Mouse (Mus musculus) limb, embryonic 14.5 days (tissue): ENCODE data around the gene Syngr4. TPM values are rescaled to one million over a fixed set of nuclear protein-coding genes. Genes with fewer than 3 reads are reported as not detected.

ENCODE experiments used
- ATAC-seq: fragments of 200-750 bp; cut with Nextera tagmentation; 2 replicates; pipeline ENCODE4 v1.8.0; 2017; ENCODE audit warnings: low read depth, moderate number of reproducible peaks, moderate TSS enrichment; ENCODE audit not compliant: low FRiP score
- DNase-seq: peaks from one replicate; pipeline ENCODE4 v3.0.0-alpha.2; 2015; ENCODE audit warnings: low spot score
- H3K27ac ChIP-seq: fragments of 300-500 bp; sonication (generic); replicated peaks from 2 replicates; pipeline ENCODE4 v1.5.1; 2014; ENCODE audit warnings: low read depth, mild to moderate bottlenecking, low read length, moderate library complexity, mixed read lengths
- H3K27me3 ChIP-seq: fragments of 300-500 bp; sonication (generic); 2 replicates; pipeline ENCODE4 v1.6.1; 2014; ENCODE audit warnings: low read length, mixed read lengths; ENCODE audit not compliant: control insufficient read depth, insufficient read depth
- H3K36me3 ChIP-seq: fragments of 300-500 bp; sonication (generic); 2 replicates; pipeline ENCODE4 v1.6.1; 2014; ENCODE audit warnings: mild to moderate bottlenecking, low read length, moderate library complexity, mixed read lengths; ENCODE audit not compliant: control insufficient read depth, insufficient read depth
- H3K4me1 ChIP-seq: fragments of 300-500 bp; sonication (generic); 2 replicates; pipeline ENCODE4 v1.6.1; 2014; ENCODE audit warnings: antibody characterized with exemption, low read length, mixed read lengths; ENCODE audit not compliant: control insufficient read depth, insufficient read depth
- H3K4me2 ChIP-seq: fragments of 300-500 bp; sonication (generic); replicated peaks from 2 replicates; pipeline ENCODE4 v1.6.1; 2014; ENCODE audit warnings: low read depth, mild to moderate bottlenecking, low read length, moderate library complexity; ENCODE audit not compliant: severe bottlenecking
- H3K4me3 ChIP-seq: fragments of 300-500 bp; sonication (generic); replicated peaks from 2 replicates; pipeline ENCODE4 v1.5.1; 2014; ENCODE audit warnings: low read length
- H3K9ac ChIP-seq: fragments of 300-500 bp; sonication (generic); 2 replicates; pipeline ENCODE4 v1.6.1; 2014; ENCODE audit warnings: mild to moderate bottlenecking, low read depth, low read length, moderate library complexity; ENCODE audit not compliant: severe bottlenecking
- H3K9me3 ChIP-seq: fragments of 300-500 bp; sonication (generic); 2 replicates; pipeline ENCODE4 v1.6.1; 2016; ENCODE audit warnings: low read length; ENCODE audit not compliant: control insufficient read depth
- POLR2A ChIP-seq: fragments of 200-500 bp; IDR thresholded peaks from 2 replicates; pipeline ENCODE4 v1.8.0; 2012; ENCODE audit warnings: inconsistent platforms, mild to moderate bottlenecking, moderate library complexity, borderline replicate concordance; ENCODE audit not compliant: insufficient read depth, insufficient read length; ENCODE audit errors: extremely low read depth
- WGBS: fragments of 180-500 bp; shearing (Covaris S2); extraction: QIAGEN DNeasy Blood & Tissue Kit; methylation state at CpG from one replicate; pipeline ENCODE4 v1.1.7; 2014; 5-methylcytosine and 5-hydroxymethylcytosine counted together
- polyA plus RNA-seq, 2 experiments: library from polyadenylated mRNA; depleted of rRNA in 1 of 2; stranded (reverse) in 1 of 2; unstranded in 1 of 2; fragments of >200 nt; fragmentation: Nextera tagmentation in 1 of 2; extraction: Ambion mirVana in 1 of 2; gene quantifications; 2 replicates each; pipeline versions ENCODE4 v1.2.1 to v1.2.3; 2012 to 2014

Syngr4 gene
- polyA plus RNA-seq, 2 experiments: 0.49 to 0.99 TPM

- Histone ChIP-seq H3K4me3 (no peak overlapping the region), H3K27me3 (peaks cover 9% of the 10 kb centered on the region; the same call in 1 of the 2 replicates), H3K27ac (no peak overlapping the region), H3K4me1 (no peaks in the 10 kb centered on the region), H3K36me3 (no peaks in the 10 kb centered on the region), H3K4me2 (no peak overlapping the region), H3K9ac (no peak overlapping the region), H3K9me3 (no peaks in the 10 kb centered on the region)
- no peak for TF ChIP-seq POLR2A
- no peak for DNase-seq
- no peak for ATAC-seq
- 92% methylated on average over 1 of the region's 1 CpGs for WGBS
These were observed 33.2 kb upstream of the Syngr4 start for GRCm38 (mm10) chr7:45929688-45930087.

- Histone ChIP-seq H3K9ac (no peak overlapping the region), H3K27me3 (peaks cover 9% of the 10 kb centered on the region; the same call in 1 of the 2 replicates), H3K36me3 (no peaks in the 10 kb centered on the region), H3K4me1 (peaks cover 6% of the 10 kb centered on the region; the same call in 1 of the 2 replicates), H3K9me3 (no peaks in the 10 kb centered on the region), H3K4me3 (no peak overlapping the region), H3K27ac (no peak overlapping the region), H3K4me2 (peak overlapping the region; percentile 23; the same call in 1 of the 2 replicates)
- no peak for ATAC-seq
- DNase-seq: no peak
- WGBS: 9% methylated on average over 17 of the region's 23 CpGs
- TF ChIP-seq POLR2A: no peak
These were observed 32.2 kb upstream of the Syngr4 start for GRCm38 (mm10) chr7:45928626-45929295.

- DNase-seq: no peak
- peak overlapping the region; percentile 90 for H3K27ac ChIP-seq
- TF ChIP-seq POLR2A: no peak
These were observed 27.9 kb upstream of the Syngr4 start for GRCm38 (mm10) chr7:45924429-45924816.

GRCm38 (mm10) chr7:45923762-45924428 is 27.4 kb upstream of the Syngr4 start, which contains the start of gene Ccdc114:
Ccdc114 (plus strand) TSS chr7:45924072.
- 0 out of 2 replicates have a peak, but pooled peaks cover 2% of the 10 kb centered on the region for H3K36me3 ChIP-seq
- H3K4me1 ChIP-seq: peaks cover 38% of the 10 kb centered on the region
- 8% methylated on average over 24 of the region's 24 CpGs for WGBS
- H3K4me3 ChIP-seq: peak within 1 kb of the TSS; percentile 41
- peak; percentile 42 for ATAC-seq
- H3K9me3 ChIP-seq: no peaks in the 10 kb centered on the region
- no peak for TF ChIP-seq POLR2A
- H3K27me3 ChIP-seq: peaks cover 4% of the 10 kb centered on the region; the same call in 1 of the 2 replicates
- peak within 1 kb of the TSS; percentile 34 for H3K9ac ChIP-seq
- H3K4me2 ChIP-seq: peak within 1 kb of the TSS; percentile 63
- peak; percentile 72 for DNase-seq
- peak within 1 kb of the TSS; percentile 90 for H3K27ac ChIP-seq

More at GRCm38 (mm10) chr7:45924429-45924816, 27.9 kb upstream of the Syngr4 start:
- H3K36me3 ChIP-seq: no peaks in the 10 kb centered on the region
- peak overlapping the region; percentile 41 for H3K4me3 ChIP-seq
- H3K4me2 ChIP-seq: peak overlapping the region; percentile 63
- H3K4me1 ChIP-seq: peaks cover 34% of the 10 kb centered on the region
- ATAC-seq: no peak
- no peaks in the 10 kb centered on the region for H3K9me3 ChIP-seq
- H3K9ac ChIP-seq: peak overlapping the region; percentile 34; the same call in 1 of the 2 replicates
- H3K27me3 ChIP-seq: peaks cover 9% of the 10 kb centered on the region; the same call in 1 of the 2 replicates
- 25% methylated on average over 14 of the region's 14 CpGs for WGBS

- H3K4me1 ChIP-seq: peaks cover 39% of the 10 kb centered on the region
- H3K4me2 ChIP-seq: peak overlapping the region; percentile 63
- H3K36me3 ChIP-seq: peaks cover 6% of the 10 kb centered on the region; the same call in 1 of the 2 replicates
- peak overlapping the region; percentile 34 for H3K9ac ChIP-seq
- WGBS: under 1% methylated on average over 37 of the region's 37 CpGs
- H3K27me3 ChIP-seq: peaks cover 2% of the 10 kb centered on the region; the same call in 1 of the 2 replicates
- peak overlapping the region; percentile 41 for H3K4me3 ChIP-seq
- H3K9me3 ChIP-seq: no peaks in the 10 kb centered on the region
- 0 out of 2 replicates have a peak, but pooled peaks have one; percentile 32 for TF ChIP-seq POLR2A
- ATAC-seq (peak; percentile 86), DNase-seq (peak; percentile 98)
- peak overlapping the region; percentile 90 for H3K27ac ChIP-seq
These were observed 26.6 kb upstream of the Syngr4 start for GRCm38 (mm10) chr7:45922928-45923761.
